Mouse (Mus musculus): ENCODE data around the gene Rfx3.

DNA sequence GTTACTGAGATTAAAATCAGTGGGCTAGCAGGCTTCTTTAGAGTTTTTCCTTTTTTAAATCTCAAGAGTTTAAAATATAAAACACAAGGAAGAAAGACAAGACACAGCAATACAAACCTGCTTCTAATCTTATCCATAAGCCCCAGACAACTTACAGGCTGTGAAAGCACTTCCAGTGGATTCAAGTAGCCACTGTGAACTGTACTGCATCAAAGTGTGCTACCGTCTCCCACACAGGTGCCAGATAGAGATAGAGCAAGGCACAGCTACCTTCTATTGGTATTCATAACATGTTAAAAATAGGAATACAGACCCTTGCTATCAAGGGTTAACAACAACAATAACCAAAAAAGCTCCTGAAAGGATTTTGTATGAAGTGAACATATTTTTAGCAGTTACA lies 178.5 kb downstream of the Rfx3 start:
- TF ChIP-seq CTCF (IDR thresholded peaks at IDR 0.05; ENCODE audit: extremely low read depth, insufficient read depth, low read length) (no peak), POLR2A (IDR thresholded peaks at IDR 0.05; ENCODE audit: extremely low read depth, insufficient read depth, low read length) (no peak)
